Mouse (Mus musculus) testis, adult 2 months (tissue): ENCODE data around the gene Qtrt1.

Experiments
- CTCF ChIP-seq: fragments of 200-500 bp; IDR thresholded peaks from 2 replicates; pipeline ENCODE4 v1.5.1; 2012; ENCODE audit warnings: low read depth, mild to moderate bottlenecking, inconsistent platforms, low read length, moderate library complexity; ENCODE audit not compliant: control insufficient read depth, insufficient read depth, insufficient replicate concordance
- POLR2A ChIP-seq: fragments of 200-500 bp; IDR thresholded peaks from 2 replicates; pipeline ENCODE4 v1.6.1; 2012; ENCODE audit warnings: low read depth, mild to moderate bottlenecking, inconsistent platforms, low read length, moderate library complexity; ENCODE audit not compliant: control insufficient read depth

DNA sequence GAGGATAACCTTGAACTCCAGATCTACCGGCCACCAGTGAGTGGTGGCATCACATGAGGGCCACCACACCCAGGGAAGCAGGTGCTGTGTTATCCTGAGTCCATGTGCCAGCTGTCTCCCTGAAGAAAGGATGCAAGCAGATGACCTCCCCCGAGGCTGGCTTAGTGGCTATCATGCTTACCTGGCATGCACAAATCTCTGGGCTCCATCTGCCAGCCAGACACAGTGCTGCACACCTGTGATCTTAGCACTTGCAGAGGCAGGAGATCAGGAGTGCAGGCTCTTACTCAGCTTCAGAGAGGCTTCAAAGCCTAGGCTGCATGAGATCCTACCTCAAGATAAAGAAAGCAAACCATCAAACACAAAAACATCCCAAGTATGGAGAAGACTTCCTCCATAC lies 38.1 kb downstream of the Qtrt1 start:
- TF ChIP-seq POLR2A, result no peak
- no peak for TF ChIP-seq CTCF
